Mouse (Mus musculus): ENCODE data around the gene Krt20. TPM values are rescaled to one million over a fixed set of nuclear protein-coding genes. Genes with fewer than 3 reads are reported as not detected.

The Krt20 gene
- polyA plus RNA-seq, 1 experiment from 2014 or later: not detected

- WGBS: 1% methylated on average over 71 of the region's 71 CpGs
- Histone ChIP-seq H3K36me3 (ENCODE audit: control insufficient read depth, insufficient read depth, low read length) (no peaks in the 10 kb centered on the region), H3K9me3 (replicated peaks; ENCODE audit: control insufficient read depth, low read length) (no peaks in the 10 kb centered on the region), H3K4me1 (ENCODE audit: control insufficient read depth, insufficient read depth, low read length) (peaks cover 5% of the 10 kb centered on the region; the same call in 1 of the 2 replicates), H3K4me2 (ENCODE audit: low read length) (peak overlapping the region; percentile 66), H3K4me3 (ENCODE audit: low read depth, low read length) (peak overlapping the region; percentile 57), H3K27me3 (replicated peaks; ENCODE audit: control insufficient read depth, insufficient read depth, low read length) (no peaks in the 10 kb centered on the region), H3K27ac (ENCODE audit: low read depth, low read length) (peak overlapping the region; percentile 96), H3K9ac (ENCODE audit: low read length) (peak overlapping the region; percentile 73)
- ATAC-seq (peak; percentile 94), DNase-seq (ENCODE audit: low spot score) (peak; percentile 89)
These were observed 51.9 kb downstream of the Krt20 start for GRCm38 (mm10) chr11:99385813-99386721.

- no peak overlapping the region for H3K27ac ChIP-seq (ENCODE audit: low read depth, low read length)
- H3K4me3 ChIP-seq (ENCODE audit: low read depth, low read length): no peak overlapping the region
- no peaks in the 10 kb centered on the region for H3K36me3 ChIP-seq (ENCODE audit: control insufficient read depth, insufficient read depth, low read length)
- ATAC-seq (peak; percentile 54; the same call in 1 of the 2 replicates), DNase-seq (ENCODE audit: low spot score) (peak; percentile 81)
- H3K9ac ChIP-seq (ENCODE audit: low read length): no peak overlapping the region
- no peaks in the 10 kb centered on the region for H3K9me3 ChIP-seq (replicated peaks; ENCODE audit: control insufficient read depth, low read length)
- no peak overlapping the region for H3K4me2 ChIP-seq (ENCODE audit: low read length)
- H3K27me3 ChIP-seq (replicated peaks; ENCODE audit: control insufficient read depth, insufficient read depth, low read length): no peaks in the 10 kb centered on the region
- WGBS: 14% methylated on average over 5 of the region's 5 CpGs
- H3K4me1 ChIP-seq (ENCODE audit: control insufficient read depth, insufficient read depth, low read length): no peaks in the 10 kb centered on the region
These were observed 58.4 kb downstream of the Krt20 start for GRCm38 (mm10) chr11:99379568-99379967.

Other genes with a start within 250 kb of the Krt20 start
- gene Smarce1, start 207.1 kb downstream of the Krt20 start, polyA plus RNA-seq (2014; fragmentation: Nextera tagmentation; extraction: Ambion mirVana): 214 and 218 TPM in 2 replicates
- gene Krt222, start 194.1 kb downstream of the Krt20 start, polyA plus RNA-seq (2014; fragmentation: Nextera tagmentation; extraction: Ambion mirVana): 1.9 and 2.5 TPM in 2 replicates
- not detected in 2 replicates for gene Krt24, start 152.9 kb downstream of the Krt20 start, polyA plus RNA-seq (2014; fragmentation: Nextera tagmentation; extraction: Ambion mirVana)
- gene Krt25, start 115.2 kb downstream of the Krt20 start, polyA plus RNA-seq (2014; fragmentation: Nextera tagmentation; extraction: Ambion mirVana): 0.14 TPM in 1 of 2 replicates, not detected in the other
- gene Krt26, start 100.2 kb downstream of the Krt20 start, polyA plus RNA-seq (2014; fragmentation: Nextera tagmentation; extraction: Ambion mirVana): not detected in 2 replicates
- gene Krt27, start 87.0 kb downstream of the Krt20 start, polyA plus RNA-seq (2014; fragmentation: Nextera tagmentation; extraction: Ambion mirVana): not detected in 2 replicates
- 0.17 and 0.34 TPM in 2 replicates for gene Krt28, start 63.2 kb downstream of the Krt20 start, polyA plus RNA-seq (2014; fragmentation: Nextera tagmentation; extraction: Ambion mirVana)
- 30.9 and 33.3 TPM in 2 replicates for gene Krt10, start 48.8 kb downstream of the Krt20 start, polyA plus RNA-seq (2014; fragmentation: Nextera tagmentation; extraction: Ambion mirVana)
- 0.23 TPM in 1 of 2 replicates, not detected in the other for gene Krt12, start 15.9 kb downstream of the Krt20 start, polyA plus RNA-seq (2014; fragmentation: Nextera tagmentation; extraction: Ambion mirVana)
- 0.10 TPM in 1 of 2 replicates, not detected in the other for gene Krt23, start 55.0 kb upstream of the Krt20 start, polyA plus RNA-seq (2014; fragmentation: Nextera tagmentation; extraction: Ambion mirVana)
- gene Krt39, start 83.2 kb upstream of the Krt20 start, polyA plus RNA-seq (2014; fragmentation: Nextera tagmentation; extraction: Ambion mirVana): not detected in 2 replicates
- gene Krt40, start 105.0 kb upstream of the Krt20 start, polyA plus RNA-seq (2014; fragmentation: Nextera tagmentation; extraction: Ambion mirVana): not detected in 2 replicates
- gene Krtap3-3, start 112.7 kb upstream of the Krt20 start, polyA plus RNA-seq (2014; fragmentation: Nextera tagmentation; extraction: Ambion mirVana): not detected in 2 replicates
- gene Krtap3-2, start 118.7 kb upstream of the Krt20 start, polyA plus RNA-seq (2014; fragmentation: Nextera tagmentation; extraction: Ambion mirVana): not detected in 2 replicates
- gene Gm11939, start 121.3 kb upstream of the Krt20 start, polyA plus RNA-seq (2014; fragmentation: Nextera tagmentation; extraction: Ambion mirVana): not detected in 2 replicates
- not detected in 2 replicates for gene Krtap3-1, start 128.5 kb upstream of the Krt20 start, polyA plus RNA-seq (2014; fragmentation: Nextera tagmentation; extraction: Ambion mirVana)
- gene Krtap1-5, start 142.9 kb upstream of the Krt20 start, polyA plus RNA-seq (2014; fragmentation: Nextera tagmentation; extraction: Ambion mirVana): not detected in 2 replicates
- not detected in 2 replicates for gene Krtap1-4, start 145.5 kb upstream of the Krt20 start, polyA plus RNA-seq (2014; fragmentation: Nextera tagmentation; extraction: Ambion mirVana)
- not detected in 2 replicates for gene Krtap1-3, start 153.2 kb upstream of the Krt20 start, polyA plus RNA-seq (2014; fragmentation: Nextera tagmentation; extraction: Ambion mirVana)
- not detected in 2 replicates for gene Krtap9-3, start 160.0 kb upstream of the Krt20 start, polyA plus RNA-seq (2014; fragmentation: Nextera tagmentation; extraction: Ambion mirVana)
- not detected in 2 replicates for gene Gm11938, start 165.2 kb upstream of the Krt20 start, polyA plus RNA-seq (2014; fragmentation: Nextera tagmentation; extraction: Ambion mirVana)
- gene Gm11937, start 172.0 kb upstream of the Krt20 start, polyA plus RNA-seq (2014; fragmentation: Nextera tagmentation; extraction: Ambion mirVana): not detected in 2 replicates
- gene Krtap2-4, start 176.7 kb upstream of the Krt20 start, polyA plus RNA-seq (2014; fragmentation: Nextera tagmentation; extraction: Ambion mirVana): not detected in 2 replicates
- not detected in 2 replicates for gene Gm11562, start 182.3 kb upstream of the Krt20 start, polyA plus RNA-seq (2014; fragmentation: Nextera tagmentation; extraction: Ambion mirVana)
- gene Krtap4-1, start 190.1 kb upstream of the Krt20 start, polyA plus RNA-seq (2014; fragmentation: Nextera tagmentation; extraction: Ambion mirVana): not detected in 2 replicates
- not detected in 2 replicates for gene Krtap4-2, start 196.9 kb upstream of the Krt20 start, polyA plus RNA-seq (2014; fragmentation: Nextera tagmentation; extraction: Ambion mirVana)
- not detected in 2 replicates for gene Krtap4-7, start 205.9 kb upstream of the Krt20 start, polyA plus RNA-seq (2014; fragmentation: Nextera tagmentation; extraction: Ambion mirVana)
- gene Gm11555, start 212.1 kb upstream of the Krt20 start, polyA plus RNA-seq (2014; fragmentation: Nextera tagmentation; extraction: Ambion mirVana): not detected in 2 replicates
- gene Gm11563, start 220.8 kb upstream of the Krt20 start, polyA plus RNA-seq (2014; fragmentation: Nextera tagmentation; extraction: Ambion mirVana): not detected in 2 replicates
- not detected in 2 replicates for gene Krtap4-6, start 227.8 kb upstream of the Krt20 start, polyA plus RNA-seq (2014; fragmentation: Nextera tagmentation; extraction: Ambion mirVana)

Measured in forebrain, embryonic 14.5 days (tissue).